Mouse (Mus musculus): Measurements from ENCODE around the gene Bmf.

The Bmf gene

GRCm38 (mm10) chr2:118512418-118513377, 36.8 kb downstream of the Bmf start:
- no peak for DNase-seq (ENCODE audit: extremely low spot score)

GRCm38 (mm10) chr2:118511779-118512417, 37.6 kb downstream of the Bmf start:
- no peak for DNase-seq (ENCODE audit: extremely low spot score)

- DNase-seq (ENCODE audit: extremely low spot score): peak; percentile 77
Measured at GRCm38 (mm10) chr2:118510447-118511310, 38.8 kb downstream of the Bmf start.

- no peak for DNase-seq (ENCODE audit: extremely low spot score)
Measured at GRCm38 (mm10) chr2:118509688-118510446, 39.6 kb downstream of the Bmf start.

- no peak for DNase-seq (ENCODE audit: extremely low spot score)
Measured at GRCm38 (mm10) chr2:118507126-118507525, 42.4 kb downstream of the Bmf start.

GRCm38 (mm10) chr2:118500191-118500590, 49.3 kb downstream of the Bmf start:
- DNase-seq (ENCODE audit: extremely low spot score): no peak

- no peak for DNase-seq (ENCODE audit: extremely low spot score)
Measured at GRCm38 (mm10) chr2:118499135-118499961, 50.1 kb downstream of the Bmf start.

GRCm38 (mm10) chr2:118498476-118498875, 51.0 kb downstream of the Bmf start:
- DNase-seq (ENCODE audit: extremely low spot score): no peak

- DNase-seq (ENCODE audit: extremely low spot score): no peak
Measured at GRCm38 (mm10) chr2:118497890-118498289, 51.6 kb downstream of the Bmf start.

GRCm38 (mm10) chr2:118495024-118495423, 54.5 kb downstream of the Bmf start:
- no peak for DNase-seq (ENCODE audit: extremely low spot score)

- DNase-seq (ENCODE audit: extremely low spot score): no peak
Measured at GRCm38 (mm10) chr2:118491741-118492395, 57.6 kb downstream of the Bmf start.

- no peak for DNase-seq (ENCODE audit: extremely low spot score)
Measured at GRCm38 (mm10) chr2:118491281-118491731, 58.2 kb downstream of the Bmf start.

- DNase-seq (ENCODE audit: extremely low spot score): peak; percentile 30
Measured at GRCm38 (mm10) chr2:118490241-118491091, 59.0 kb downstream of the Bmf start.

- DNase-seq (ENCODE audit: extremely low spot score): no peak
Measured at GRCm38 (mm10) chr2:118487806-118488205, 61.7 kb downstream of the Bmf start.

GRCm38 (mm10) chr2:118486933-118487332, 62.6 kb downstream of the Bmf start:
- DNase-seq (ENCODE audit: extremely low spot score): peak; percentile 87

GRCm38 (mm10) chr2:118485415-118485814, 64.1 kb downstream of the Bmf start:
- no peak for DNase-seq (ENCODE audit: extremely low spot score)

- DNase-seq (ENCODE audit: extremely low spot score): no peak
Measured at GRCm38 (mm10) chr2:118484386-118484898, 65.0 kb downstream of the Bmf start.

- no peak for DNase-seq (ENCODE audit: extremely low spot score)
Measured at GRCm38 (mm10) chr2:118483032-118483431, 66.5 kb downstream of the Bmf start.
